In genomic region chr11:5953130-5953765, GRCm38 (mm10) we compare ENCODE assay signal across 8 mouse cellular contexts. TPM values are rescaled to one million over a fixed set of nuclear protein-coding genes. Genes with fewer than 3 reads are reported as not detected.
DNase-seq lines count a peak whose midpoint lies in the region; ATAC-seq and TF ChIP-seq lines count a peak whose summit lies in the region.
"Had no signal": no experiment of that assay in that cellular context is flagged by ENCODE, and none has a peak within 500 bp of the region (broad histone marks: within the 10 kb centered on the region; RNA-seq: fewer than 3 reads in every experiment).

No protein-coding gene starts in this region.

- H3K79me2 ChIP-seq in MEL (ENCODE audit: control insufficient read depth, insufficient read depth, low read length, poor library complexity) = peaks cover 24% of the 10 kb centered on the region

- H3K36me3 ChIP-seq in MEL (ENCODE audit: control insufficient read depth in 1 of 2, insufficient read depth in 2 of 2, low read length in 2 of 2) = peaks cover 0 to 14% of the 10 kb centered on the region in 2 experiments; a peak in 2 of 4 replicates
- H3K36me3 ChIP-seq: embryonic facial prominence, embryonic 15.5 days had no signal

- no peaks in the 10 kb centered on the region for H3K9me3 ChIP-seq in MEL (replicated peaks; ENCODE audit: insufficient read depth, low read length)
- H3K9me3 ChIP-seq: embryonic facial prominence, embryonic 15.5 days had no signal

- DNase-seq in left cerebral cortex, adult 2 months (ENCODE audit: extremely low spot score in 1 of 2, low spot score in 2 of 2) = no peak
- DNase-seq in left cerebral cortex, postnatal 10 days (ENCODE audit: extremely low spot score in 1 of 2, low spot score in 2 of 2) = no peak
- DNase-seq in MEL (ENCODE audit: low read depth, low spot score) = peak; percentile 79
- DNase-seq in brain, embryonic 14.5 days (ENCODE audit: low read depth) = peak; percentile 48
- peak; percentile 56 for DNase-seq in kidney, postnatal 10 days
- DNase-seq in urinary bladder, adult 2 months (ENCODE audit: low spot score) = no peak

- H3K27me3 ChIP-seq in MEL (ENCODE audit: control insufficient read depth in 1 of 2, insufficient read depth in 2 of 2, low read length in 2 of 2) = no peaks in the 10 kb centered on the region
- H3K27me3 ChIP-seq: embryonic facial prominence, embryonic 15.5 days had no signal

- peak; percentile 62 for TF ChIP-seq CTCF in left cerebral cortex, adult 2 months (IDR thresholded peaks at IDR 0.05)
- TF ChIP-seq CTCF in MEL (IDR thresholded peaks at IDR 0.05 in 2 of 3, conservative IDR thresholded peaks at IDR 0.05 in 1 of 3; ENCODE audit: control insufficient read depth in 1 of 3, insufficient read depth in 1 of 3, low read depth in 2 of 3, low read length in 3 of 3, poor library complexity in 1 of 3, severe bottlenecking in 1 of 3) = peak in 2 of 3 experiments; percentile 47 to 82; a peak in 4 of 6 replicates
- peak; percentile 24; the same call in 1 of the 2 replicates for TF ChIP-seq CTCF in brain, embryonic 14.5 days (IDR thresholded peaks at IDR 0.05; ENCODE audit: borderline replicate concordance, extremely low read depth, insufficient read depth, insufficient read length)

- H3K27ac ChIP-seq in left cerebral cortex, adult 2 months = no peak overlapping the region
- no peak overlapping the region for H3K27ac ChIP-seq in MEL (ENCODE audit: control insufficient read depth, low read depth, low read length)
- H3K27ac ChIP-seq: embryonic facial prominence, embryonic 15.5 days had no signal

- no peak overlapping the region for H3K4me3 ChIP-seq in left cerebral cortex, adult 2 months
- H3K4me3 ChIP-seq in MEL (ENCODE audit: control insufficient read depth in 1 of 2, insufficient read depth in 1 of 2, low read depth in 2 of 2, low read length in 2 of 2) = no peak overlapping the region
- H3K4me3 ChIP-seq: embryonic facial prominence, embryonic 15.5 days had no signal

- ATAC-seq in erythroid progenitor cell, adult 5-6 weeks (replicated peaks; ENCODE audit: low FRiP score, poor library complexity, severe bottlenecking) = no peak

- no peak overlapping the region for H3K9ac ChIP-seq in MEL (ENCODE audit: control insufficient read depth, low read depth, low read length, poor library complexity, severe bottlenecking)
- H3K9ac ChIP-seq: embryonic facial prominence, embryonic 15.5 days had no signal

- intact Hi-C loops in left cerebral cortex, adult 2 months (cut with DNase I) = no loop called here
- intact Hi-C loops in left cerebral cortex, postnatal 10 days (cut with DNase I) = no loop called here

- H3K4me1 ChIP-seq in MEL (ENCODE audit: control insufficient read depth in 1 of 2, insufficient read depth in 2 of 2, low read length in 2 of 2) = peaks cover 7 to 28% of the 10 kb centered on the region in 2 experiments

- no peak for TF ChIP-seq POLR2A in MEL (IDR thresholded peaks at IDR 0.05; ENCODE audit: control insufficient read depth in 1 of 2, insufficient read depth in 1 of 2, low read depth in 1 of 2, low read length in 2 of 2, poor library complexity in 1 of 2)
- TF ChIP-seq POLR2A in brain, embryonic 14.5 days (IDR thresholded peaks at IDR 0.05; ENCODE audit: borderline replicate concordance, extremely low read depth, insufficient read depth, insufficient read length, poor library complexity, severe bottlenecking) = no peak

- no peak for TF ChIP-seq EP300 in MEL (IDR thresholded peaks at IDR 0.05; ENCODE audit: low read depth in 1 of 2, low read length in 2 of 2)

- TF ChIP-seq RAD21 in MEL (IDR thresholded peaks at IDR 0.05; ENCODE audit: low read depth, low read length) = peak; percentile 85

TF ChIP-seq in MEL, 35 proteins besides CTCF, POLR2A, EP300 and RAD21:
- TF ChIP-seq TBP (IDR thresholded peaks at IDR 0.05; ENCODE audit: low read depth, low read length) (no peak), MAZ (IDR thresholded peaks at IDR 0.05; ENCODE audit: low read depth, low read length) (no peak), MYC (IDR thresholded peaks at IDR 0.05; ENCODE audit: low read depth, low read length) (peak; percentile 92), ZC3H11A (IDR thresholded peaks at IDR 0.05; ENCODE audit: low read depth, low read length) (peak; percentile 68), ZNF384 (IDR thresholded peaks at IDR 0.05; ENCODE audit: low read depth, low read length) (peak; percentile 95), KAT2A (conservative IDR thresholded peaks at IDR 0.05; ENCODE audit: low read depth, low read length) (no peak), MXI1 (IDR thresholded peaks at IDR 0.05; ENCODE audit: low read depth, low read length) (peak; percentile 42; the same call in 1 of the 2 replicates), MAX (IDR thresholded peaks at IDR 0.05; ENCODE audit: low read length) (peak; percentile 45; the same call in 1 of the 2 replicates), SMC3 (IDR thresholded peaks at IDR 0.05; ENCODE audit: low read depth, low read length) (peak; percentile 61)

RNA-seq across cellular contexts. Expression of gene Ykt6, which starts 2.2 kb away (rescaled TPM):
- 10 to 100 TPM; 75.8 to 79.8 TPM for total RNA-seq in left cerebral cortex, adult 2 months (2021)
- 100 to 1,000 TPM; 130 to 133 TPM for total RNA-seq in left cerebral cortex, postnatal 10 days (2021)
- total RNA-seq in MEL (2012; rRNA removed) = 83.9 and 89.5 TPM in 2 replicates
- polyA plus RNA-seq in MEL (2012; ENCODE audit: insufficient read depth in 1 of 2, insufficient read length in 2 of 2, low read depth in 1 of 2, low replicate concordance in 2 of 2, missing spikeins in 1 of 2) = 10 to 100 TPM; 76.5 to 98.1 TPM
- polyA plus RNA-seq in brain, embryonic 14.5 days (2012; rRNA removed) = 74.7 and 106 TPM in 2 replicates
- 8.3 and 10.9 TPM in 2 replicates for total RNA-seq in erythroid progenitor cell, adult 5-6 weeks (2015; ENCODE audit: low replicate concordance)
- total RNA-seq in erythroid progenitor cell, adult 5-6 weeks (2017; ENCODE audit: low replicate concordance) = 10.6 and 18.4 TPM in 2 replicates
- 35.5 and 45.1 TPM in 2 replicates for polyA plus RNA-seq in urinary bladder, adult 2 months (2012; rRNA removed)

RNA-seq across cellular contexts. Expression of gene Gck, which starts 3.4 kb away (rescaled TPM):
- 1 to 10 TPM; 1.7 to 2.4 TPM for total RNA-seq in left cerebral cortex, adult 2 months (2021)
- total RNA-seq in left cerebral cortex, postnatal 10 days (2021) = 1 to 10 TPM; 1.1 to 1.4 TPM
- not detected in 2 replicates for total RNA-seq in MEL (2012; rRNA removed)
- not detected for polyA plus RNA-seq in MEL (2012; ENCODE audit: insufficient read depth in 1 of 2, insufficient read length in 2 of 2, low read depth in 1 of 2, low replicate concordance in 2 of 2, missing spikeins in 1 of 2)
- 5.9 and 6.4 TPM in 2 replicates for polyA plus RNA-seq in brain, embryonic 14.5 days (2012; rRNA removed)
- total RNA-seq in erythroid progenitor cell, adult 5-6 weeks (2015; ENCODE audit: low replicate concordance) = not detected in 2 replicates
- total RNA-seq in erythroid progenitor cell, adult 5-6 weeks (2017; ENCODE audit: low replicate concordance) = not detected in 2 replicates
- 0.03 and 0.08 TPM in 2 replicates for polyA plus RNA-seq in urinary bladder, adult 2 months (2012; rRNA removed)

RNA-seq across cellular contexts. Expression of gene Myl7, which starts 54.7 kb away (rescaled TPM):
- total RNA-seq in left cerebral cortex, adult 2 months (2021) = not detected
- total RNA-seq in left cerebral cortex, postnatal 10 days (2021) = not detected
- total RNA-seq in MEL (2012; rRNA removed) = not detected in 2 replicates
- polyA plus RNA-seq in MEL (2012; ENCODE audit: insufficient read depth in 1 of 2, insufficient read length in 2 of 2, low read depth in 1 of 2, low replicate concordance in 2 of 2, missing spikeins in 1 of 2) = not detected
- polyA plus RNA-seq in brain, embryonic 14.5 days (2012; rRNA removed) = 0.29 and 0.38 TPM in 2 replicates
- total RNA-seq in erythroid progenitor cell, adult 5-6 weeks (2015; ENCODE audit: low replicate concordance) = not detected in 2 replicates
- total RNA-seq in erythroid progenitor cell, adult 5-6 weeks (2017; ENCODE audit: low replicate concordance) = not detected in 2 replicates
- 1.4 and 3.7 TPM in 2 replicates for polyA plus RNA-seq in urinary bladder, adult 2 months (2012; rRNA removed)

Comparison
In these comparisons a context has a peak if more than half of its experiments do, and no peak if none do; other contexts are left out.
1. DNase-seq: peak in MEL (single experiment), brain, embryonic 14.5 days (single experiment) and kidney, postnatal 10 days (single experiment); none in left cerebral cortex, adult 2 months (0 of 2), left cerebral cortex, postnatal 10 days (0 of 2) and urinary bladder, adult 2 months (single experiment).
2. Peak in every context shown above with its lines, with median percentiles within 50 percentile points of each other: CTCF ChIP-seq.